8 mouse cellular contexts compared by ENCODE assay signal in genomic region chr9:121403157-121403671, GRCm38 (mm10).
DNase-seq lines count a peak whose midpoint lies in the region; ATAC-seq lines count a peak whose summit lies in the region.

No protein-coding gene starts in this region.

- intact Hi-C loops in left cerebral cortex, postnatal 36 days (cut with DNase I), result no loop called here

- WGBS in forebrain, embryonic 12.5 days, result 20% methylated on average over 16 of the region's 16 CpGs

- peak overlapping the region; percentile 51 for H3K4me2 ChIP-seq in forebrain, embryonic 12.5 days

- H3K9me3 ChIP-seq in forebrain, embryonic 12.5 days, result no peaks in the 10 kb centered on the region

- peak overlapping the region; percentile 82 for H3K27ac ChIP-seq in forebrain, embryonic 12.5 days

- ATAC-seq in forebrain, embryonic 12.5 days (ENCODE audit: low FRiP score), result peak; percentile 92

- no peaks in the 10 kb centered on the region for H3K27me3 ChIP-seq in forebrain, embryonic 12.5 days

- no peaks in the 10 kb centered on the region; the same call in 1 of the 2 replicates for H3K36me3 ChIP-seq in forebrain, embryonic 12.5 days (replicated peaks)

- H3K9ac ChIP-seq in forebrain, embryonic 12.5 days, result peak overlapping the region; percentile 47; the same call in 1 of the 2 replicates

- DNase-seq in WW6 (ENCODE audit: low read depth, low spot score) (peak; percentile 38), adipocyte (ENCODE audit: low spot score) (no peak)
- DNase-seq in brain, embryonic 18.5 days (ENCODE audit: low read depth, low spot score), result peak; percentile 85
- DNase-seq in hindlimb bud, embryonic 11.5 days (ENCODE audit: extremely low spot score, low read depth, low spot score), result peak; percentile 26
- DNase-seq in left cerebral cortex, postnatal 36 days (ENCODE audit: low spot score in 2 of 2), result peak; percentile 84 to 86
- DNase-seq in neural tube, embryonic 10.5 days (ENCODE audit: extremely low spot score, low spot score), result peak; percentile 59
- no peak for DNase-seq in spleen, postnatal 36 days (ENCODE audit: low spot score in 2 of 2)

- H3K4me3 ChIP-seq in forebrain, embryonic 12.5 days (replicated peaks), result peak overlapping the region; percentile 39

- H3K4me1 ChIP-seq in forebrain, embryonic 12.5 days, result peaks cover 33% of the 10 kb centered on the region

Comparison
In these comparisons a context has a peak if more than half of its experiments do, and no peak if none do; other contexts are left out.
1. DNase-seq: peak in WW6 (single experiment), brain, embryonic 18.5 days (single experiment), hindlimb bud, embryonic 11.5 days (single experiment), left cerebral cortex, postnatal 36 days (2 of 2) and neural tube, embryonic 10.5 days (single experiment); none in adipocyte (single experiment) and spleen, postnatal 36 days (0 of 2).